Mouse (Mus musculus) embryo, embryonic 10 days (tissue): Measurements from ENCODE around the gene Pcgf2.
"Not testable (repeated sequence)": the region's sequence is repeated elsewhere in the genome, so short reads cannot be mapped to it uniquely, and the experiment has no call there.

Experiments used
- DNase-seq: peaks from one replicate; pipeline ENCODE4 v3.0.0-alpha.2; 2015; ENCODE audit warnings: low spot score

The Pcgf2 gene

GRCm38 (mm10) chr11:97717369-97718280, 17.3 kb upstream of the Pcgf2 start:
- DNase-seq = no peak

GRCm38 (mm10) chr11:97716021-97716420, 15.7 kb upstream of the Pcgf2 start:
- no peak for DNase-seq

DNA sequence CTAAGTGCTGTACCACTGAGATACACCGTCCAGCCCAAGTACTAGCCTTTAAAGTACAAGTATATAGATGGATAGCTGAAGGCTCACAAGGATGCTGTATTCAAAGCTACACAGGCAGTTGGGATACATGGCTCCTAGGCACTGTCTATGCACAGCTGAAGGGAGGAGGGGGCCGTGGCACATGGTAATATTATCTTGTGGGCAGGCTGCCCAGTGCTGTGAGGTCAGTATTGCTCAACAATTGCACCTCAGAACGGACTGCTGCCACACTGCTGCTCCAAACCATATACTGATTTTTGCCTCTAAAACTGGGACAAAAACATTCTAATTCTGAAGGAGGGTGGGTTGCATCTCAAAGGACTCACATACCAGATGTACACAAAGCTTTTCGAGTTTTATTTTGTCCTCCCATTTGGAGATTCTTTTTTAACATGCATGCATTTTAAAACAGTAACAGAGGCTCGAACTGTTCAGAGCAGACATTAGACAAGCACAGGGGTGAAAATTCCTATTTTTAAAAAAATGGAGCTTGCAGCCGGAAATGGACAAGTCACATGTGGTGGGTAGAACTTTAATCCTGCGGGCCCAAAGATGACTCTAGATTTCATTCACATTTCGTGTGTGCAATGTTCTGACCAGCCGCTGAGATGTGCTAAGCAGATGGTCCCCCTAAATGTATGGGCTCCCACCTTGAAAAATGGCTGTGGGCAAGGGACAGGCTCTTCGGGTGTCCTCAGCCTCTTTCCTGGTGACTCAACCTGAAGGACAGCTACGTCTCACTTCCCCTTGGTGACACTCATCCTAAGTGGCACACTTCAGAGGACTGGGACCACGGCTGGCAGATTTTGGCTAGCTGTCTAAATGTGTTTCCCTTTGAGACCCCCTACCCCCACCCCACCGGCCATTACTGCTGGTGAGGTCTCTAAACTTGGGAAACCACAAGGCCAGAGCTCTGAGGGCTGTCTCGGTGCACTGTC, 14.8 kb upstream of the Pcgf2 start:
- DNase-seq = no peak

- no peak for DNase-seq
These were observed 14.1 kb upstream of the Pcgf2 start for GRCm38 (mm10) chr11:97714356-97714755.

DNA sequence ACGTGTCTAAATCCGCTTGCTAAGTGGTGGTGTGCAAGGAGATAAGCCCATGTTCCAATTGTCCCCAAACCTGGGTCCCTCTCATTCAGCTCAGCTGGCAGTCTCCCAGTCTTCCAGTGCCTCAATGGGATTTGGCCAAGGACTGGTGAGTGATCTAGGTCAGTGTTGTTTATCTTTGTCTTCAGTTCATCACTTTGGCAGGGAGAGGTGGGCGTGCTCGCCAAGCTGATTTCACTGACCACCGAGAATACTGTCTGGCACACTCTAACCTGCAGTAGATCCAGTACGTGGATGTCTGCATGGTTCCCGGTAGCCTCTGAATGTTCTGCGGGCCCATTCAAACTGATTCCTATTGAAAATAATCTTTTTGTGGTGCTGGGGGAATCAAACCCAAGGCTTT, 13.6 kb upstream of the Pcgf2 start:
- no peak for DNase-seq

GRCm38 (mm10) chr11:97712286-97712685, 12.0 kb upstream of the Pcgf2 start:
- no peak for DNase-seq

DNA sequence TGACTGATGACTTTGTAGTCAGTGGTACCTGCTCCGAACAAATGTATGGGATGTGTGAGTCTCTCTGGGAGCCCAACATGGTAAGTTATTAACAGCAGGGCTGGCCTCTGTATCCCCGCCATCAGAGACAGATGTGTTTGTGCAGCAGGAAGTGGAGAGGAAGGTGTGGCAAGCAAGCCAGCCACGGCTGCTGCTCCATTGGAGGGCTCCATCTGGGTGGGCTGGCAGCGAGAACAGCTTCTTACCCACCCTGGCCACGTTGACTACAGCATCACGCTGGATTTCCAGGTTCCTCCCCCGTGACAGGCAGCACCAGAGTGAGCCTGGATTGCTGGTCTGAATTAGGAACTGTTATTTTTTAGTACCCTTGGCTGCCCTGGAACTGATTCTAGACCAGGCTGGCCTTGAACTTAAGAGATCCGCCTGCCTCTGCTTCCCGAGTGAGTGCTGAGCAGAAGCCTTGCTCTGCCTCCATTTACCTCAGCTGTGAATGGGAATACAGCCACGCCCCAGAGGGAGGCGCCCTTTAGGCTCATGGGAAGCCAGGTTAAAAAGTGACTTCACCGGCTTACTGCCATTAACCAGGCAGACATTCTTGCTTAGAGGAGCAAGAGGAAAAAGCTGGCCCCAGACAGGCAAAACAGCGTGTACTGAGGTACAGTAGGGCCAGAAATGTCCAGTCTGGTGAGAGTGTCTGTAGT, 11.1 kb upstream of the Pcgf2 start:
- no peak for DNase-seq

GRCm38 (mm10) chr11:97710067-97710466, 9.8 kb upstream of the Pcgf2 start:
- DNase-seq = not testable (repeated sequence)

DNA sequence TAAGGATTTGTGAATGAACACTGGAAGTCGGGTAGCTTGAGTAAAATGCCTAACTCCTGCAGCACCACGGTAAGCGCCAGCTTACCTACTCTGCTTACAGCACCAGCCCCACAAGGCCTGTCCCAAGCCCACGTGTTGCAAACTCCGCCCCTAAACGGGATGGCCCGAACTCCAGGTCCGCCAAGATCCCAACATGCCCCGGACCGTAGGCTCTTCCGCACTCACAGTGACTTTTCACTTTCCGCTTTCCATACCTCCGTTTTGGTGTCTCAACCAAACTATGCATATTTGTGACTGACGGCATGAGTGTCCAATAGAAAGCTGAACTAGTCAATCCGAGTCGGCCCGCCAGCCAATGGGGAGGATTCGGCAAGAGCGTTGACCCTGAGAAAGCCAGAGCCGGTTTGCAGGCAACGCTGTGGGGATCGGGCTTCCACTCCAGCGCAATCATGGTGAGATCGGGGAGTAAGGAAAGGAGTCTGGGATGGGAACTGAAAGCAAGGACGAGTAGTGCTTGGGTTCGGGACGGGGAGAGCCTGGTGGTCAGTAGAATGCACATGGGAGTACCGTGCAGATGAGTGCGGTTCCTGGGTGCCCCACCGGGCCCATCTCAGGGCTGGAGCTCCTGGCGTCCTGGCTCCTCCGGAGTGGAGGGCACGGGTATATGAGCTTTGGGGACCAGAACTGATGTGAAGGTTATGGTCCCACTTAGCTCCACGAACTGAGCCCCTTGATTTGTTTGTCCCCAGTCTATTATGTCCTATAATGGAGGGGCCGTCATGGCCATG, 2.9 kb upstream of the Pcgf2 start, which contains the start of gene Psmb3:
TSS of gene Psmb3 (plus strand) at position 361 of the 788 bp plus-strand sequence.
- DNase-seq = peak; percentile 100

GRCm38 (mm10) chr11:97702393-97702745, 2.1 kb upstream of the Pcgf2 start:
- peak; percentile 92 for DNase-seq

- no peak for DNase-seq
These were observed 1.5 kb upstream of the Pcgf2 start for GRCm38 (mm10) chr11:97701581-97702392.

GRCm38 (mm10) chr11:97700746-97701580, 666 bp upstream of the Pcgf2 start:
- peak; percentile 68 for DNase-seq

GRCm38 (mm10) chr11:97699626-97700002, 683 bp downstream of the Pcgf2 start:
- DNase-seq = peak; percentile 98

GRCm38 (mm10) chr11:97698741-97699611, 1.3 kb downstream of the Pcgf2 start:
- peak; percentile 83 for DNase-seq

GRCm38 (mm10) chr11:97697891-97698529, 2.3 kb downstream of the Pcgf2 start:
- peak; percentile 70 for DNase-seq

- no peak for DNase-seq
These were observed 3.0 kb downstream of the Pcgf2 start for GRCm38 (mm10) chr11:97697199-97697890.

GRCm38 (mm10) chr11:97696669-97697068, 3.6 kb downstream of the Pcgf2 start:
- no peak for DNase-seq
